Mouse (Mus musculus) brain, embryonic 14.5 days (tissue): ENCODE data around the gene Rbbp5. TPM values are rescaled to one million over a fixed set of nuclear protein-coding genes. Genes with fewer than 3 reads are reported as not detected.

Experiments used
- DNase-seq: peaks from one replicate; pipeline ENCODE4 v3.0.0-alpha.2; 2011; ENCODE audit warnings: low read depth
- CTCF ChIP-seq: fragments of 200-500 bp; IDR thresholded peaks from 2 replicates; pipeline ENCODE4 v1.5.1; 2012; ENCODE audit warnings: inconsistent platforms, mild to moderate bottlenecking, moderate library complexity, borderline replicate concordance; ENCODE audit not compliant: insufficient read depth, insufficient read length; ENCODE audit errors: extremely low read depth
- POLR2A ChIP-seq: fragments of 200-500 bp; IDR thresholded peaks from 2 replicates; pipeline ENCODE4 v1.6.1; 2012; ENCODE audit warnings: mild to moderate bottlenecking, inconsistent platforms, borderline replicate concordance; ENCODE audit not compliant: poor library complexity, insufficient read depth, insufficient read length, severe bottlenecking; ENCODE audit errors: extremely low read depth
- polyA plus RNA-seq: library from polyadenylated mRNA; depleted of rRNA; stranded (reverse); fragments of >200 nt; gene quantifications from 2 replicates; pipeline ENCODE4 v1.2.3, GENCODE M21; 2012; rRNA removed

Rbbp5 gene
- polyA plus RNA-seq, 1 experiment = 51.7 TPM

- TF ChIP-seq POLR2A (no peak), CTCF (no peak)
- DNase-seq = no peak
Measured at GRCm38 (mm10) chr1:132541824-132542599, 64.8 kb downstream of the Rbbp5 start.

- TF ChIP-seq POLR2A (peak; percentile 54; the same call in 1 of the 2 replicates), CTCF (no peak)
- peak; percentile 93 for DNase-seq
Measured at GRCm38 (mm10) chr1:132542762-132543306, 65.7 kb downstream of the Rbbp5 start, which contains the start of gene Cntn2. Cntn2 (minus strand) TSS chr1:132543256.

- no peak for DNase-seq
- TF ChIP-seq POLR2A (no peak), CTCF (no peak)
Measured at GRCm38 (mm10) chr1:132543789-132544188, 66.6 kb downstream of the Rbbp5 start.

Other genes with a start within 250 kb of the Rbbp5 start
- gene Gm10188, start 247.6 kb upstream of the Rbbp5 start, polyA plus RNA-seq = not detected in 2 replicates
- 5.7 and 8.1 TPM in 2 replicates for gene Klhdc8a, start 178.7 kb upstream of the Rbbp5 start, polyA plus RNA-seq
- 22.3 and 23.7 TPM in 2 replicates for gene Nuak2, start 161.2 kb upstream of the Rbbp5 start, polyA plus RNA-seq
- gene Tmcc2, start 86.1 kb upstream of the Rbbp5 start, polyA plus RNA-seq = 53.1 and 74.0 TPM in 2 replicates
- 13.4 and 13.6 TPM in 2 replicates for gene Dstyk, start 59.8 kb upstream of the Rbbp5 start, polyA plus RNA-seq
- 2.3 TPM in 2 replicates for gene Tmem81, start 28.9 kb downstream of the Rbbp5 start, polyA plus RNA-seq
- gene Cntn2, start 65.9 kb downstream of the Rbbp5 start, polyA plus RNA-seq = 92.0 and 111 TPM in 2 replicates